Mouse (Mus musculus): ENCODE measurements around the gene Plxnb1. TPM values are rescaled to one million over a fixed set of nuclear protein-coding genes. Genes with fewer than 3 reads are reported as not detected.

Gene Plxnb1
- polyA plus RNA-seq, 1 experiment from 2014 or later: 7.8 TPM

DNA sequence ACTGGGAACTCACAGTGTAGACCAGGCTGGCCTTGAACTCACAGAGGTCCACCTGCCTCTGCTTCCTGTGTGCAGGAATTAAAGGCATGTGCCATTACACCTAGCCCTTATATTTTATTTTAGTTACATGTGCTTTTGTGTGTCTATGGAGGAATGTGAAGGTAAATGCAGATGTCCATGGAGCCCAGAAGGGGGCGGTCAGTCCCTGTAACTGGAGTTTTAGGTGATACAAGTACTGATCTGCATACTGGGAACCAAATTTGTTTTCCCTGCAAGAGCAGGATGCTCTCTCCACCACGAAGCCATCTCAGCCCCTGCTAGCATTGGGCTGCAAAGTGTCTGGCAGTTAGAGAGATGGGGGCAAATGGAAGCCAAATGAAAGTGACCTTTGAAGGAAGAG is 10.3 kb upstream of the Plxnb1 start:
- Histone ChIP-seq H3K36me3 (ENCODE audit: control insufficient read depth, insufficient read depth) (peaks cover 3% of the 10 kb centered on the region; the same call in 1 of the 2 replicates), H3K27ac (ENCODE audit: low read length) (no peak overlapping the region), H3K4me2 (ENCODE audit: low read depth, low read length) (no peak overlapping the region), H3K4me1 (ENCODE audit: control insufficient read depth, insufficient read depth, low read length) (peaks cover 20% of the 10 kb centered on the region), H3K9me3 (replicated peaks; ENCODE audit: control insufficient read depth, low read length) (no peaks in the 10 kb centered on the region), H3K9ac (ENCODE audit: low read length) (no peak overlapping the region), H3K4me3 (ENCODE audit: low read length) (no peak overlapping the region), H3K27me3 (ENCODE audit: control insufficient read depth, insufficient read depth, low read length) (no peaks in the 10 kb centered on the region)
- WGBS: 21% methylated on average over 2 of the region's 2 CpGs
- ATAC-seq (replicated peaks; ENCODE audit: extremely low read depth, insufficient read depth, low FRiP score): no peak

DNA sequence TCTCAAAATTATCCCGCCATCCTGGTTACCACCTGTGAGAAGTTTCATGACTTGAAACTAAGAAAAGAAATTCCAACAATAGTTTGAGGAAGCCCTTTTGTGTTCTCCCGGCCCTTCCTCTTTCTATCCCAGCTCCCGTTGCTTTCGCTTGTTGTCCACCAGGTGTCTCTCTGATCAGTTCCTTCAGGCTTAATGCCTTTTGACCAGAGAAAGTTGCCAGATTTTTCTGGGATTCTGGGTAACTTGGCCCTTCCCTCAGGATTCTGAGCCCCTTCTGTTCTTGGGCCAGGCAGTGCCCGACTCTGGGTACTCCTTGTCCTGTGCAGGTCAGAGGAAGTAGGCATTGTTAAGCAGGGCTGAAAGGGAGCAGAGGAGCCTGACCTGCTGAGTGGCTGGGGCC is 7.2 kb upstream of the Plxnb1 start:
- ATAC-seq (replicated peaks; ENCODE audit: extremely low read depth, insufficient read depth, low FRiP score): no peak
- no peaks in the 10 kb centered on the region for H3K9me3 ChIP-seq (replicated peaks; ENCODE audit: control insufficient read depth, low read length)
- H3K9ac ChIP-seq (ENCODE audit: low read length): peak overlapping the region; percentile 14; the same call in 1 of the 2 replicates
- WGBS: 14% methylated on average over 5 of the region's 5 CpGs
- no peak overlapping the region for H3K27ac ChIP-seq (ENCODE audit: low read length)
- no peaks in the 10 kb centered on the region for H3K36me3 ChIP-seq (ENCODE audit: control insufficient read depth, insufficient read depth)
- peaks cover 6% of the 10 kb centered on the region for H3K4me1 ChIP-seq (ENCODE audit: control insufficient read depth, insufficient read depth, low read length)
- no peak overlapping the region for H3K4me2 ChIP-seq (ENCODE audit: low read depth, low read length)
- H3K4me3 ChIP-seq (ENCODE audit: low read length): no peak overlapping the region
- no peaks in the 10 kb centered on the region for H3K27me3 ChIP-seq (ENCODE audit: control insufficient read depth, insufficient read depth, low read length)

GRCm38 (mm10) chr9:109090446-109090845 is 4.7 kb upstream of the Plxnb1 start:
- no peaks in the 10 kb centered on the region for H3K36me3 ChIP-seq (ENCODE audit: control insufficient read depth, insufficient read depth)
- peaks cover 18% of the 10 kb centered on the region for H3K4me1 ChIP-seq (ENCODE audit: control insufficient read depth, insufficient read depth, low read length)
- H3K4me3 ChIP-seq (ENCODE audit: low read length): no peak overlapping the region
- H3K4me2 ChIP-seq (ENCODE audit: low read depth, low read length): no peak overlapping the region
- H3K27me3 ChIP-seq (ENCODE audit: control insufficient read depth, insufficient read depth, low read length): no peaks in the 10 kb centered on the region
- no peak for ATAC-seq (replicated peaks; ENCODE audit: extremely low read depth, insufficient read depth, low FRiP score)
- no peaks in the 10 kb centered on the region for H3K9me3 ChIP-seq (replicated peaks; ENCODE audit: control insufficient read depth, low read length)
- WGBS: 74% methylated on average over 15 of the region's 15 CpGs
- H3K27ac ChIP-seq (ENCODE audit: low read length): no peak overlapping the region
- no peak overlapping the region for H3K9ac ChIP-seq (ENCODE audit: low read length)

DNA sequence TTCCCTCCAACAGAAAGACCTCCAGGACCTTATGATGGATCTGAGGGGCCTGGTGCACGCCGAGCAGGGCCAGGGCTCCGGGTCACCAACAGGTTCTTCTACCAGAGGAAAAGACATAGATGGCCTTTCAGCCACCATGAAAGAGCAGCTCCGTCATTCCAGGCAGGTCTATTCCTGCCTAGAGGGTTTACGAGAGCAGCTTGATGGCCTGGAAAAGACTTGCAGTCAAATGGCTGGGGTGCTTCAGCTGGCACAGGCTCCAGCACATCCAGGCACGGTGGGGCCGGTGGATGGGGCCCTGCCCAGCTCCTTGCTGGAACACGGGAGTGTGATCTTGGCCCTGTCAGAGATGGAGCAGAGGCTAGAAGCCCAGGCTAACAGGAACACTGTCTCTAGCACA is 3.4 kb upstream of the Plxnb1 start:
- 86% methylated on average over 8 of the region's 8 CpGs for WGBS

DNA sequence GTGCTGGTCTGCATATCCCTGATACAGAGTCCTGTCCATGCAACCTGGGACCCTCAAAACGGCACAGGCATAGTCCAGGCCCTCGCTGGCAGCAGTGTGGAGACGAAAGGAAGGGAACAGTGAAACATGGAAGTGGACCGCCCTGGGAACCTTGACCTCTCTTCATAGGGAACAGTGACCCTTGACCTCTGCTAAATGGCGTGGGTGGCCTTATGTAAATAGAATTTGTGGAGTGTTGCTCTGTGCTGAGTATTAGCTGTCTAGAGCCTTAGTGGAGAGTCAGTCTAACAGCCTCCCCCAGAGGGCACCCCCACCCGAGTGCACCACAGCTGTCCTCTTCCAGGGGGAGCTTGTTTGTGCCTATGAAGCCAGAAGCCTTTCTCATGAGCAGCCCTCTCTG is 2.4 kb upstream of the Plxnb1 start:
- H3K4me3 ChIP-seq (ENCODE audit: low read length): no peak overlapping the region
- no peaks in the 10 kb centered on the region for H3K36me3 ChIP-seq (ENCODE audit: control insufficient read depth, insufficient read depth)
- no peak overlapping the region for H3K4me2 ChIP-seq (ENCODE audit: low read depth, low read length)
- no peaks in the 10 kb centered on the region for H3K27me3 ChIP-seq (ENCODE audit: control insufficient read depth, insufficient read depth, low read length)
- H3K9me3 ChIP-seq (replicated peaks; ENCODE audit: control insufficient read depth, low read length): no peaks in the 10 kb centered on the region
- H3K4me1 ChIP-seq (ENCODE audit: control insufficient read depth, insufficient read depth, low read length): peaks cover 32% of the 10 kb centered on the region
- H3K9ac ChIP-seq (ENCODE audit: low read length): no peak overlapping the region
- ATAC-seq (replicated peaks; ENCODE audit: extremely low read depth, insufficient read depth, low FRiP score): no peak
- peak overlapping the region; percentile 2; the same call in 1 of the 2 replicates for H3K27ac ChIP-seq (ENCODE audit: low read length)
- 63% methylated on average over 6 of the region's 6 CpGs for whole genome bisulfite sequencing

More for the DNA sequence above, 3.4 kb upstream of the Plxnb1 start:
- Histone ChIP-seq H3K9ac (ENCODE audit: low read length) (no peak overlapping the region), H3K27me3 (ENCODE audit: control insufficient read depth, insufficient read depth, low read length) (no peaks in the 10 kb centered on the region), H3K9me3 (replicated peaks; ENCODE audit: control insufficient read depth, low read length) (no peaks in the 10 kb centered on the region), H3K4me1 (ENCODE audit: control insufficient read depth, insufficient read depth, low read length) (peaks cover 24% of the 10 kb centered on the region), H3K27ac (ENCODE audit: low read length) (no peak overlapping the region), H3K36me3 (ENCODE audit: control insufficient read depth, insufficient read depth) (no peaks in the 10 kb centered on the region), H3K4me3 (ENCODE audit: low read length) (no peak overlapping the region), H3K4me2 (ENCODE audit: low read depth, low read length) (no peak overlapping the region)
- ATAC-seq (replicated peaks; ENCODE audit: extremely low read depth, insufficient read depth, low FRiP score): no peak

GRCm38 (mm10) chr9:109093786-109094552 is 1.2 kb upstream of the Plxnb1 start:
- WGBS: 17% methylated on average over 11 of the region's 11 CpGs
- Histone ChIP-seq H3K27ac (ENCODE audit: low read length) (peak overlapping the region; percentile 97), H3K9me3 (replicated peaks; ENCODE audit: control insufficient read depth, low read length) (no peaks in the 10 kb centered on the region), H3K4me3 (ENCODE audit: low read length) (peak overlapping the region; percentile 73), H3K36me3 (ENCODE audit: control insufficient read depth, insufficient read depth) (no peaks in the 10 kb centered on the region), H3K9ac (ENCODE audit: low read length) (peak overlapping the region; percentile 89), H3K4me2 (ENCODE audit: low read depth, low read length) (peak overlapping the region; percentile 81), H3K4me1 (ENCODE audit: control insufficient read depth, insufficient read depth, low read length) (peaks cover 44% of the 10 kb centered on the region), H3K27me3 (ENCODE audit: control insufficient read depth, insufficient read depth, low read length) (no peaks in the 10 kb centered on the region)
- ATAC-seq (replicated peaks; ENCODE audit: extremely low read depth, insufficient read depth, low FRiP score): no peak

DNA sequence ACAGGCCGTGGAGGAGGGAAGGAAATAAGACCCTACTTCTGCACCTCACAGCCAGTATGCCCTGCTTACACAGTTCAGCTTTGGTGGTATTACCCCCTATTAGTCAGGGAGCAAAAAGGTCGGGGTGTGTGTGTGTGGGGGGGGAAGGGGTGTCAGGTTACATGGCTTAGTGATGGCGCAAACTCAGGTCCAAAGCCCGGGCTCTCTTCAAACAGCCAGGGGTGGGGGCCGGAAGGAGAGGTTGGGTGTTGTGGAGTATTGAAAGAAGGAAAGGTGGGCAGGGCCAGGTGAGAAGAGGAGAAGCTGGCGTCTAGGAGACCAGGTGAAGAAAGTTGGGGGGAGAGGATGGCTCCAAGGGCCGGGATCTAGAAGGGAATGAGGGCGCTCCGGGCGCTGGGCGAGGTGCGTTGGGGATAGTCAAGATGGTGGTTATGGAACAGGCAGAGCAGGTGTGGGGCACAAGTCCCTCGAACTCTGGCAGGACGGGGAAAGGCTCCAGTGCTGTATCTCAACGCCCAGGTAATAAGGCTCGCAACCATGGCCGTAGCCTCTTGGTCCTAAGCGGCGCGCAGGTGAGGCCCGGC is 544 bp upstream of the Plxnb1 start:
- Histone ChIP-seq H3K36me3 (ENCODE audit: control insufficient read depth, insufficient read depth) (0 out of 2 replicates have a peak, but pooled peaks cover 2% of the 10 kb centered on the region), H3K4me1 (ENCODE audit: control insufficient read depth, insufficient read depth, low read length) (peaks cover 49% of the 10 kb centered on the region), H3K9ac (ENCODE audit: low read length) (peak overlapping the region; percentile 89), H3K9me3 (replicated peaks; ENCODE audit: control insufficient read depth, low read length) (no peaks in the 10 kb centered on the region), H3K4me3 (ENCODE audit: low read length) (peak overlapping the region; percentile 73), H3K27me3 (ENCODE audit: control insufficient read depth, insufficient read depth, low read length) (no peaks in the 10 kb centered on the region), H3K4me2 (ENCODE audit: low read depth, low read length) (peak overlapping the region; percentile 81), H3K27ac (ENCODE audit: low read length) (peak overlapping the region; percentile 97)
- ATAC-seq (replicated peaks; ENCODE audit: extremely low read depth, insufficient read depth, low FRiP score): peak; percentile 8; the same call in 1 of the 2 replicates
- 4% methylated on average over 21 of the region's 21 CpGs for WGBS

- Histone ChIP-seq H3K27me3 (ENCODE audit: control insufficient read depth, insufficient read depth, low read length) (no peaks in the 10 kb centered on the region), H3K9me3 (replicated peaks; ENCODE audit: control insufficient read depth, low read length) (no peaks in the 10 kb centered on the region), H3K4me3 (ENCODE audit: low read length) (peak overlapping the region; percentile 73), H3K4me2 (ENCODE audit: low read depth, low read length) (peak overlapping the region; percentile 81), H3K36me3 (ENCODE audit: control insufficient read depth, insufficient read depth) (0 out of 2 replicates have a peak, but pooled peaks cover 3% of the 10 kb centered on the region), H3K27ac (ENCODE audit: low read length) (peak overlapping the region; percentile 97), H3K9ac (ENCODE audit: low read length) (peak overlapping the region; percentile 89), H3K4me1 (ENCODE audit: control insufficient read depth, insufficient read depth, low read length) (peaks cover 59% of the 10 kb centered on the region)
- 35% methylated on average over 9 of the region's 9 CpGs for WGBS
- no peak for ATAC-seq (replicated peaks; ENCODE audit: extremely low read depth, insufficient read depth, low FRiP score)
These were observed 1.1 kb downstream of the Plxnb1 start for GRCm38 (mm10) chr9:109096251-109096661.

DNA sequence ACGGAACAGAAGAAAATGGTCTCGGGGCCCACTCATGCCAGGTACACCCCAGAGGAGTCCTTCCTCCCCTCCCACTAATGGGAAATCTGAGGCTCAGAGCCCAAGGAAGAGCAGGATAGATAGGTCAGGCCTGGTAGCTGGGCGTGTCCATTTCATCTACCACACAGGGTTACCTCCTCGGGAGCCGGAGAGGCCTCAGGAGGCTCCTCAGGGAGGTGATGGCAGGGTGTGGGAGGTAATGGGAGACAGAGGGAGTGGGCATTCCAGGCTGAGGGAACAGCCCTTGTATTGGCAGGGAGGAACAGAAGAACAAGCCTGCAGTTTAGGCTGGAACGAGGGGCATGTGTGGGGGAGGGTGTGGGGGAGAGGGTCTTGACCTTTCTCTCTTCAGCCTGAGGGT is 1.7 kb downstream of the Plxnb1 start:
- ATAC-seq (replicated peaks; ENCODE audit: extremely low read depth, insufficient read depth, low FRiP score): no peak
- peak overlapping the region; percentile 89 for H3K9ac ChIP-seq (ENCODE audit: low read length)
- no peaks in the 10 kb centered on the region for H3K9me3 ChIP-seq (replicated peaks; ENCODE audit: control insufficient read depth, low read length)
- peak overlapping the region; percentile 81 for H3K4me2 ChIP-seq (ENCODE audit: low read depth, low read length)
- no peaks in the 10 kb centered on the region for H3K27me3 ChIP-seq (ENCODE audit: control insufficient read depth, insufficient read depth, low read length)
- H3K27ac ChIP-seq (ENCODE audit: low read length): peak overlapping the region; percentile 97
- H3K4me3 ChIP-seq (ENCODE audit: low read length): peak overlapping the region; percentile 73
- H3K36me3 ChIP-seq (ENCODE audit: control insufficient read depth, insufficient read depth): 0 out of 2 replicates have a peak, but pooled peaks cover 3% of the 10 kb centered on the region
- WGBS: 35% methylated on average over 6 of the region's 6 CpGs
- peaks cover 59% of the 10 kb centered on the region for H3K4me1 ChIP-seq (ENCODE audit: control insufficient read depth, insufficient read depth, low read length)

Data from heart, embryonic 16.5 days (tissue).